Mouse (Mus musculus) spleen, adult 2 months (tissue): ENCODE data around the gene Espn.

ENCODE experiments used
- CTCF ChIP-seq: fragments of 200-500 bp; IDR thresholded peaks from 2 replicates; pipeline ENCODE4 v1.5.1; 2011; ENCODE audit warnings: mild to moderate bottlenecking, inconsistent platforms; ENCODE audit not compliant: insufficient read depth, insufficient read length, insufficient replicate concordance; ENCODE audit errors: extremely low read depth
- POLR2A ChIP-seq: fragments of 200-500 bp; IDR thresholded peaks from 2 replicates; pipeline ENCODE4 v1.6.1; 2011; ENCODE audit warnings: low read depth, low read length, inconsistent platforms

DNA sequence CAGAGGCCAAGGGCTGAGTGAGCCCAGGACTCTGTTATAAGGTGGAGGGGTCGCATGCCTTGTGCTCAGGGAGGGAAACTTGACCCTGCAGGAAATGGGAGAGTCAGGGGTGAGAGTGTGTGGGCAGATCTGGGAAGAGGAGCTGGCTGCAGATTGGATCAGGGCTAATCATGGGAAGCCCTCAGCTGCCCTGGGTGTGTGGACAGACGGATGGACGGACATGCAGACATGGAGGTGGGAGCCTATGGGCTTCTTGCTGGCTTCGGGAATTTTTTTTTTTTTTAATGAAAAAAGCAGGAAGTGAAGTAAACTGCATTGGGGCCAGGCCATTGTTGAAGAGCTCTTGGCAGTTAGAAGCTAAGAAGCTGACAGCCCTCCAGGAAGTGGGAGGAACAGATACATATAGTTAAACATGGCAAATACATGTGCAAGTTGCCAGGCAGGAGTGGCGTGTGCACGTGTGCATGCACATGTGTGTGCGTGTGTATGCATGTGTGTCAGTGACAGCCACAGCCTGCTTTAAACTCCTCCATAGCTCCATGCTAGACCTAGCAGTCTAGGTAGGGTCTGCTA lies 51.0 kb downstream of the Espn start:
- TF ChIP-seq CTCF (no peak), POLR2A (no peak)
